In genomic region chr14:31531506-31532148, GRCm38 (mm10) we compare ENCODE assay signal across 8 mouse cellular contexts. TPM values are rescaled to one million over a fixed set of nuclear protein-coding genes. Genes with fewer than 3 reads are reported as not detected.
DNase-seq lines count a peak whose midpoint lies in the region; ATAC-seq lines count a peak whose summit lies in the region.

No protein-coding gene starts in this region.

- H3K4me1 ChIP-seq in kidney, embryonic 14.5 days (ENCODE audit: control insufficient read depth, insufficient read depth, low read length) = no peaks in the 10 kb centered on the region

- no peaks in the 10 kb centered on the region for H3K9me3 ChIP-seq in kidney, embryonic 14.5 days (ENCODE audit: control insufficient read depth, low read length)

- H3K4me2 ChIP-seq in kidney, embryonic 14.5 days (replicated peaks; ENCODE audit: low read depth, low read length) = no peak overlapping the region

- ATAC-seq in kidney, embryonic 14.5 days (ENCODE audit: low FRiP score, low TSS enrichment) = no peak

- DNase-seq in A20 (ENCODE audit: low read depth, low spot score) = peak; percentile 37
- DNase-seq in embryo, embryonic 10.5 days (ENCODE audit: low spot score) = peak; percentile 21
- peak; percentile 51 to 72 for DNase-seq in lung, postnatal 4 days
- DNase-seq in frontal cortex, postnatal 14 days (ENCODE audit: low spot score in 2 of 2) = no peak
- no peak for DNase-seq in neural tube, embryonic 10.5 days (ENCODE audit: extremely low spot score, low spot score)
- DNase-seq in MN1 (ENCODE audit: low spot score) = no peak
- DNase-seq in gastrocnemius, postnatal 4 days (ENCODE audit: low spot score in 2 of 2) = no peak

- H3K9ac ChIP-seq in kidney, embryonic 14.5 days (ENCODE audit: low read depth, low read length) = no peak overlapping the region

- 44% methylated on average over 12 of the region's 12 CpGs for WGBS in kidney, embryonic 14.5 days

- no peaks in the 10 kb centered on the region for H3K36me3 ChIP-seq in kidney, embryonic 14.5 days (ENCODE audit: control insufficient read depth, insufficient read depth, low read length)

- no peaks in the 10 kb centered on the region for H3K27me3 ChIP-seq in kidney, embryonic 14.5 days (ENCODE audit: control insufficient read depth, insufficient read depth, low read length)

- peak overlapping the region; percentile 20; the same call in 1 of the 2 replicates for H3K27ac ChIP-seq in kidney, embryonic 14.5 days (ENCODE audit: low read depth, low read length)

- no peak overlapping the region for H3K4me3 ChIP-seq in kidney, embryonic 14.5 days (ENCODE audit: low read length)

RNA-seq across cellular contexts. Expression of gene Mettl6, which starts 36.8 kb away (rescaled TPM):
- polyA plus RNA-seq in kidney, embryonic 14.5 days (2014; fragmentation: Nextera tagmentation; extraction: Ambion mirVana) = 56.0 and 62.4 TPM in 2 replicates
- total RNA-seq in gastrocnemius, postnatal 4 days (2021) = 10 to 100 TPM; 23.2 to 23.6 TPM

RNA-seq across cellular contexts. Expression of gene Eaf1, which starts 37.4 kb away (rescaled TPM):
- polyA plus RNA-seq in kidney, embryonic 14.5 days (2014; fragmentation: Nextera tagmentation; extraction: Ambion mirVana) = 14.7 and 29.0 TPM in 2 replicates
- 10 to 100 TPM; 23.3 to 24.2 TPM for total RNA-seq in gastrocnemius, postnatal 4 days (2021)

RNA-seq across cellular contexts. Expression of gene Colq, which starts 59.5 kb away (rescaled TPM):
- 1.8 and 3.2 TPM in 2 replicates for polyA plus RNA-seq in kidney, embryonic 14.5 days (2014; fragmentation: Nextera tagmentation; extraction: Ambion mirVana)
- 10 to 100 TPM; 10.4 to 15.2 TPM for total RNA-seq in gastrocnemius, postnatal 4 days (2021)

Comparison
In these comparisons a context has a peak if more than half of its experiments do, and no peak if none do; other contexts are left out.
1. DNase-seq: peak in A20 (single experiment), embryo, embryonic 10.5 days (single experiment) and lung, postnatal 4 days (2 of 2); none in frontal cortex, postnatal 14 days (0 of 2), neural tube, embryonic 10.5 days (single experiment), MN1 (single experiment) and gastrocnemius, postnatal 4 days (0 of 2).